In genomic region chr19:44277931-44278330, GRCm38 (mm10) we compare ENCODE assay signal across 20 mouse cellular contexts. TPM values are rescaled to one million over a fixed set of nuclear protein-coding genes. Genes with fewer than 3 reads are reported as not detected.
"Had no signal": no experiment of that assay in that cellular context is flagged by ENCODE, and none has a peak within 500 bp of the region (broad histone marks: within the 10 kb centered on the region; RNA-seq: fewer than 3 reads in every experiment).

No protein-coding gene starts in this region.

- H3K27ac ChIP-seq: midbrain, embryonic 12.5 days; neural tube, embryonic 13.5 days; neural tube, embryonic 15.5 days had no signal

- DNase-seq: lung, adult 18-20 months; lung, embryonic 14.5 days; lung, postnatal 10 days; lung, postnatal 4 days; midbrain, embryonic 14.5 days; retina, postnatal 1 day; right cerebral cortex, adult 18-20 months; right cerebral cortex, postnatal 25 days; right cerebral cortex, postnatal 4 days; spleen, adult 18-20 months; thymus, adult 18-20 months; thymus, postnatal 25 days; thymus, postnatal 4 days had no signal

- H3K9me3 ChIP-seq: midbrain, embryonic 10.5 days; midbrain, embryonic 12.5 days; neural tube, embryonic 13.5 days; neural tube, embryonic 15.5 days had no signal

- H3K27me3 ChIP-seq: midbrain, embryonic 12.5 days; neural tube, embryonic 13.5 days; neural tube, embryonic 15.5 days had no signal

- H3K4me2 ChIP-seq: lung, embryonic 14.5 days; midbrain, embryonic 12.5 days; neural tube, embryonic 13.5 days; neural tube, embryonic 15.5 days had no signal

- H3K4me3 ChIP-seq: midbrain, embryonic 10.5 days; midbrain, embryonic 12.5 days; myocyte; neural tube, embryonic 13.5 days; neural tube, embryonic 15.5 days had no signal

- H3K36me3 ChIP-seq: midbrain, embryonic 10.5 days; midbrain, embryonic 12.5 days; neural tube, embryonic 13.5 days; neural tube, embryonic 15.5 days had no signal

- H3K9ac ChIP-seq: lung, embryonic 14.5 days; midbrain, embryonic 12.5 days; neural tube, embryonic 13.5 days; neural tube, embryonic 15.5 days had no signal

- ATAC-seq: midbrain, embryonic 16.5 days had no signal

RNA-seq across cellular contexts. Expression of gene Scd4, which starts 55.0 kb away (rescaled TPM):
- polyA plus RNA-seq: lung, embryonic 14.5 days; neural tube, embryonic 11.5 days had no signal
